Mouse (Mus musculus) left cerebral cortex, adult 2 months (tissue): Measurements from ENCODE around the gene Nop2. TPM values are rescaled to one million over a fixed set of nuclear protein-coding genes. Genes with fewer than 3 reads are reported as not detected.

ENCODE experiments used
- DNase-seq, 2 experiments: peaks; one replicate each; pipeline ENCODE4 v3.0.0; 2021 to 2022; ENCODE audit warnings: low spot score in 2 of 2, mixed read lengths in 1 of 2; ENCODE audit errors: extremely low spot score in 1 of 2
- H3K27ac ChIP-seq: fragments of 200-600 bp; 2 replicates; pipeline ENCODE4 v1.8.1; 2022
- H3K4me3 ChIP-seq: fragments of 200-600 bp; 2 replicates; pipeline ENCODE4 v1.8.1; 2022
- CTCF ChIP-seq: fragments of 200-600 bp; IDR thresholded peaks from 2 replicates; pipeline ENCODE4 v1.8.1; 2022; ENCODE audit warnings: antibody characterized with exemption, mild to moderate bottlenecking, moderate library complexity
- intact Hi-C: fragments of 180-260 bp; cut with DNase I; formaldehyde crosslinking; loops from one replicate; pipeline ENCODE4 v1.15.1; 2025
- microRNA-seq, 2 experiments: library from miRNA; unstranded; fragments of <30 nt; microRNA quantifications; one replicate each; pipeline ENCODE4 v1.2.0; 2021
- total RNA-seq, 2 experiments: library from RNA; stranded (reverse); gene quantifications; 2 replicates each; pipeline ENCODE4 v1.2.3; 2021

The Nop2 gene
- total RNA-seq, 2 experiments from 2014 or later, result 28.1 to 32.1 TPM

- intact Hi-C loops, result no loop called here
- no peak for TF ChIP-seq CTCF
- H3K27ac ChIP-seq, result no peak overlapping the region
- H3K4me3 ChIP-seq, result no peak overlapping the region
- no peak for DNase-seq
Observed at GRCm38 (mm10) chr6:125186203-125186602, 54.5 kb downstream of the Nop2 start.

DNA sequence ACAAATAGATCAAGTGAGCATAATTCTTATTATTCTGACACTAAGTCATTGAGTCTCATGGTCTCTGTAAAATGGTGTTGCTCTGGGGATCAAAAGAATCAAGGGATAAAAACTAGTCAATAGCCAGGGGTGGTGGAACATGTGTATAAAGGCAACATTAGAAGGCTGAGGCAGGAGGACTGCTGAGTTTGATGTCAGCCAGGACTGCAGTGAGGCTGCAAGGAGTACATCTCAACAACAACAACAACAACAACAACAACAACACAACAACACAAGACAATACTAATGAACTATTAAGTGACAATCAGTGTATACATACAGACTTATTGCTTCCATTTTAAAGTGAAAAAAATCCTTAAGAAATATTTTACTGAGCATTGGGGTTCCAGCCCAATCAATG is 59.1 kb downstream of the Nop2 start:
- H3K27ac ChIP-seq, result peak overlapping the region; percentile 96
- no peak for TF ChIP-seq CTCF
- H3K4me3 ChIP-seq, result peak overlapping the region; percentile 82
- no peak for DNase-seq
- intact Hi-C loops, result loop anchor here (1.0 to 2.0 kb wide), 2 partner anchors 24 to 80 kb away; partner anchors contain the start of gene Gapdh

- intact Hi-C loops, result loop anchor here (1.0 to 2.0 kb wide), 3 partner anchors 23 to 80 kb away; partner anchors contain the start of genes Gapdh and Vamp1
- peak within 1 kb of the TSS; percentile 82 for H3K4me3 ChIP-seq
- H3K27ac ChIP-seq, result peak within 1 kb of the TSS; percentile 96
- peak; percentile 97 for DNase-seq
- peak; percentile 23; the same call in 1 of the 2 replicates for TF ChIP-seq CTCF
Observed at GRCm38 (mm10) chr6:125191332-125192015, 59.8 kb downstream of the Nop2 start, which contains the start of the genes Ncapd2 and Mrpl51. Ncapd2 (minus strand) TSS chr6:125191701. Mrpl51 (plus strand) TSS chr6:125191801.

- H3K4me3 ChIP-seq, result peak overlapping the region; percentile 82
- peak; percentile 86 for DNase-seq
- peak overlapping the region; percentile 96 for H3K27ac ChIP-seq
- intact Hi-C loops, result loop anchor here (2.0 kb wide), 1 partner anchor 23 kb away; the partner anchor contains the start of gene Vamp1
- TF ChIP-seq CTCF, result no peak
Observed at GRCm38 (mm10) chr6:125192016-125192714, 60.5 kb downstream of the Nop2 start.

- intact Hi-C loops, result loop anchor here (2.0 kb wide), 1 partner anchor 22 kb away; the partner anchor contains the start of gene Vamp1
- Histone ChIP-seq H3K4me3 (peak overlapping the region; percentile 82), H3K27ac (peak overlapping the region; percentile 96; the same call in 1 of the 2 replicates)
- no peak for TF ChIP-seq CTCF
- DNase-seq, result no peak
Observed at GRCm38 (mm10) chr6:125192841-125193240, 61.1 kb downstream of the Nop2 start.

GRCm38 (mm10) chr6:125193390-125193789 is 61.7 kb downstream of the Nop2 start:
- no peak for DNase-seq
- H3K4me3 ChIP-seq, result no peak overlapping the region
- no peak for TF ChIP-seq CTCF
- H3K27ac ChIP-seq, result no peak overlapping the region
- intact Hi-C loops, result loop anchor here (2.0 kb wide), 1 partner anchor 21 kb away; the partner anchor contains the start of gene Vamp1

Small RNAs within 50 kb of the gene (microRNA-seq; reads per million reads assigned to microRNA genes)
- gene Mir7045, result 1.5 to 5.0 reads per million in 2 experiments

Other genes with a start within 250 kb of the Nop2 start
- gene Cd4, start 243.7 kb upstream of the Nop2 start, total RNA-seq, result 1 to 10 TPM; 2.0 to 4.6 TPM
- 1 to 10 TPM; 2.1 to 3.1 TPM for gene Lag3, start 220.2 kb upstream of the Nop2 start, total RNA-seq
- 100 to 1,000 TPM; 845 to 926 TPM for gene Ptms, start 211.8 kb upstream of the Nop2 start, total RNA-seq
- 100 to 1,000 TPM; 617 to 624 TPM for gene Mlf2, start 200.5 kb upstream of the Nop2 start, total RNA-seq
- gene Cops7a, start 166.4 kb upstream of the Nop2 start, total RNA-seq, result 100 to 1,000 TPM; 148 to 156 TPM
- 100 to 1,000 TPM; 176 to 191 TPM for gene Pianp, start 135.2 kb upstream of the Nop2 start, total RNA-seq
- gene Zfp384, start 122.8 kb upstream of the Nop2 start, total RNA-seq, result 10 to 100 TPM; 48.2 to 50.6 TPM
- gene Ing4, start 92.1 kb upstream of the Nop2 start, total RNA-seq, result 10 to 100 TPM; 49.5 to 56.6 TPM
- 10 to 100 TPM; 12.2 to 18.4 TPM for gene Acrbp, start 82.2 kb upstream of the Nop2 start, total RNA-seq
- gene Lpar5, start 64.0 kb upstream of the Nop2 start, total RNA-seq, result under 1 TPM; 0.50 to 0.68 TPM
- 100 to 1,000 TPM; 166 to 171 TPM for gene Chd4, start 35.9 kb upstream of the Nop2 start, total RNA-seq
- gene Iffo1, start 13.3 kb downstream of the Nop2 start, total RNA-seq, result 10 to 100 TPM; 64.6 to 67.1 TPM
- 1,000 to 10,000 TPM; 2,312 to 2,314 TPM for gene Gapdh, start 34.6 kb downstream of the Nop2 start, total RNA-seq
- gene Ncapd2, start 59.8 kb downstream of the Nop2 start, total RNA-seq, result 10 to 100 TPM; 22.6 to 23.4 TPM
- 10 to 100 TPM; 69.1 to 74.5 TPM for gene Mrpl51, start 59.9 kb downstream of the Nop2 start, total RNA-seq
- 100 to 1,000 TPM; 125 to 128 TPM for gene Vamp1, start 83.6 kb downstream of the Nop2 start, total RNA-seq
- gene Tapbpl, start 100.0 kb downstream of the Nop2 start, total RNA-seq, result 1 to 10 TPM; 5.0 to 6.0 TPM
- gene Cd27, start 105.1 kb downstream of the Nop2 start, total RNA-seq, result not detected
- gene Tuba3a, start 154.1 kb downstream of the Nop2 start, total RNA-seq, result not detected
- 1 to 10 TPM; 7.9 to 9.1 TPM for gene Ltbr, start 182.0 kb downstream of the Nop2 start, total RNA-seq
- 1 to 10 TPM; 2.5 to 2.7 TPM for gene Scnn1a, start 188.8 kb downstream of the Nop2 start, total RNA-seq
- gene Tnfrsf1a, start 217.5 kb downstream of the Nop2 start, total RNA-seq, result 10 to 100 TPM; 10.8 to 11.1 TPM
- under 1 TPM; 0.30 to 0.34 TPM for gene Plekhg6, start 248.9 kb downstream of the Nop2 start, total RNA-seq